Mouse (Mus musculus) v-Abl transformed pro-B cells (cell line): ENCODE results near the gene Chpf.

ENCODE experiments used
- in situ Hi-C, 2 experiments: fragments of 400-800 bp; cut with MboI; formaldehyde crosslinking; loops; one replicate each; pipeline ENCODE4 v1.15.1; 2025; ENCODE audit not compliant: unreplicated experiment in 2 of 2

Chpf gene

GRCm38 (mm10) chr1:75501905-75502304 lies 22.8 kb upstream of the Chpf start:
- in situ Hi-C loops = no loop called here

GRCm38 (mm10) chr1:75499441-75499840 lies 20.3 kb upstream of the Chpf start:
- in situ Hi-C loops = no loop called here

- in situ Hi-C loops = no loop called here
These were observed 19.8 kb upstream of the Chpf start for GRCm38 (mm10) chr1:75498897-75499296.

DNA sequence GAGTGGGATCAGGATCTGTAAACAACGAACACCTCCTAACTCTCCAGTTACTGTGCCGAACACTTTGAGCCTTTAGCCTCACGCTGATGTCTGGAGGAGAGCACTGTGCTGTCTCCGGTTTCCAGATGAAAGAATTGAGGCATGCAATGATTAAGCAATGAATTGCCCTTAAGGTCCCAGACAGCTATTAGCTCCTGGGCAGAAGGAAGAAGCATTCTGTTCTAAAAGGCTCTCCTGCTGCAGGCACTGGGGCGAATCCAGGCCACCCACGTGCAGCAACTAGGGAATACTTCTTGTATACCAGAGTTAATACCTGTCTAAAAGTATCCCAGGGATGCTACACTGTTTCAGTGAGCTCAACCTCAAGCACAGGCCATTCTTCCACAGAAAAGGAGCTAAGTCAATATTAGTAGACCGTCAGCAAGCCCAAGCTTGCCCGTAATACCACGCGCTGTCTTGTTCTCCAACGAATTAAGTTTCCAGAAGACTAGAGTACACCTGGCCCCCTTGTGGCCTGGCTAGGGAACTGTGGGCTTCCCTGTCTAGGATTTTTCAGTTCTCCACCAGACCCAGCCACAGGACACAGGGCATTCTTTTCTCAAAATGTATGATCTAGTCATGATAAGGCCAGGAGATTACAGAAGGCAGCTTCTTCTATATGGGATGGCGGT lies 15.9 kb upstream of the Chpf start:
- in situ Hi-C loops = no loop called here

- in situ Hi-C loops = no loop called here
These were observed 13.6 kb upstream of the Chpf start for GRCm38 (mm10) chr1:75492579-75493170.

DNA sequence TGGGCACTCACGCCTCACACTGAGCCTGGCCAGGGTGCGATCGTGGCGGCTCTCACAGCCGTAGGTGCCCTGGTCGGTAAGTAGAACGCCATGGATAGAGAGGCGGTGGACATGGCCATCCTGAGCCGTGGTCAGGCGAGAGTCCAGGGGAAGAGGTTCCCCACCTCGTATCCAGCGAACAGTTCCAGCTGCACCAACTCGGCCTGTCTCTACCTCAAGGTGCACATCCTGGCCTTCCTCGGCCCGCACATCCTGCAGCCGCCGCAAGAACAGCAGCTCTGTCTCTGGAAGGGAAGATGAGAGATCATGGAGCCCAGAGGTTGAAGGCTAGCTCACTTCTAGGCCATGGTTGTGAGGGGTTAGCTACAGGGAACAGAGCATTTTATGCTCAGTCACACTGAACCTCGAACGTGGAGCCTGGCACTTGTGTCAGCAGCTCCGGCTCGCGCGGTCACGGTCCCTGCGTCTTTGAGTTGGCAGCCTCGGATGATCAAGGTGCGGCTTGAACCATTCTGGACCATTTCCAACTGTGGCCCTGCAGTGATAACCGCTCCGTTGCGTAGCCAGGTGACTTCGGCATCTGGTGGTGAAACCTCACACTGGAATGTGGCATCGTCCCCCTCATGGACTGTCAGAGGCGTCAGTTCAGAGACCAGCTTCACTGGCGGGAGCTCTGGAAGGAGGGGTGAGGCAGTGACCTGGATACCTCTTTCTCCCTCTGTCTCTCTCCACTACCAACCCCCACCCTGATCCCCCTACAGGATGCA lies 11.9 kb upstream of the Chpf start:
- in situ Hi-C loops = no loop called here

GRCm38 (mm10) chr1:75487405-75488161 lies 8.5 kb upstream of the Chpf start:
- in situ Hi-C loops = no loop called here

DNA sequence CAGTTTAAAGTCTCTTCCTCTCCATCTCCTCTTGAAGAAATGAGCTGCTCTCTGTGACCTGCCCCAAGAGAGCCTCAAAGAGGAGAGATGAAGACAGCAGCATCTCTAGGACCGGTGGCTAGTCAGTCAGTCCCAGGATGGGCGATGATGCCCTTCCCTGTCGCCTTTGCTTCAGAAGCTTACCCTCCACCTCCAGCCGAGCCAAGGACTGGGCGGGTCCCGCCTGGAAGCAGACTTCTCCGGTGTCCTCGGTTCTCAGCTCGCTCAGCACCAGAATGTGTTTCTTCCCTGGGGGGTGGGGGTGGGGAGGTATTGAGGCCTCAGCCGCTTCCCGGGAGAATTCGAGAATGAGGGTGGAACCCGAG lies 7.9 kb upstream of the Chpf start:
- in situ Hi-C loops = no loop called here

- in situ Hi-C loops = no loop called here
These were observed 7.5 kb upstream of the Chpf start for GRCm38 (mm10) chr1:75486561-75486960.

DNA sequence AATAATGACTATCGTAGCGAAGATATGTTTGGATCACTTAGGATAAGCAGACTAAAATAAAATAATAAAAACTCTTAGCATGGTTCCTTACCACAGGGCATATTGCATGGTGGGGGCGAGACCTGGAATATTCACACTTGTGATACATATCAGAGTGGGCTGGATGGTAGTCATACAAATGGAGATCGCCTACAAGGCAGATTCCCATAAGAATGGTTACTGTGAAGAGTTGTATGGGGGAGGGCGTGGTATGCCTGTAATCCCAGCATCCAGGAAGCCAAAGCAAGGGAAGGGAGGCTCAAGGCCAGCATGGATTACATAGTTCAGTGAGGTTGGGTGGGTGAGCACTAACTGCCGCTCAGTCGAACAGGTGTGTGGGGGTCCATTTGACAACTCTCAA lies 1.6 kb upstream of the Chpf start:
- in situ Hi-C loops = loop anchor here in 1 of 2 experiments (5.0 kb wide), 1 partner anchor 37 kb away; no protein-coding TSS in a partner anchor

GRCm38 (mm10) chr1:75480036-75480435 lies 929 bp upstream of the Chpf start:
- in situ Hi-C loops = loop anchor here in 1 of 2 experiments (5.0 kb wide), 1 partner anchor 37 kb away; no protein-coding TSS in a partner anchor

GRCm38 (mm10) chr1:75479635-75479989 lies 505 bp upstream of the Chpf start:
- in situ Hi-C loops = loop anchor here (5.0 kb wide), 4 partner anchors 43 to 118 kb away; partner anchors contain the start of gene Stk11ip (in 1 of the 2)

GRCm38 (mm10) chr1:75478497-75478896 lies 610 bp downstream of the Chpf start:
- in situ Hi-C loops = loop anchor here (5.0 kb wide), 4 partner anchors 44 to 119 kb away; partner anchors contain the start of gene Stk11ip (in 1 of the 2)

DNA sequence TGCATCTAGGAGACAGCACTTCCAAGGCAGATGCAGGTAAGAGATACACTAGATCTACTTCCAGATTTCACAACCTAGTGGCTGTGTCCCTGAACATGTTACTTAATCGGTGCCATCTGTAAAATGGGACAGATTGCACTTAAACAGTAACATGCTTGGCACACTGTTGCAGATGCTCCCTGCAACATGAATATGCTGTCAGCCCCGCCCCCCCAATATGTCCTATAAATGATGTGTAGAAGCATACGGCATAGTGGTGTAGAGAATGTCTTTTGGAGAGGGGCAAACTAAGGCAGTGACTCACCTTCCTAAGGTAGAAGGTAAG lies 1.2 kb downstream of the Chpf start:
- in situ Hi-C loops = loop anchor here (5.0 kb wide), 4 partner anchors 44 to 119 kb away; partner anchors contain the start of gene Stk11ip (in 1 of the 2)

- in situ Hi-C loops = loop anchor here (5.0 kb wide), 4 partner anchors 45 to 120 kb away; partner anchors contain the start of gene Stk11ip (in 1 of the 2)
These were observed 1.7 kb downstream of the Chpf start for GRCm38 (mm10) chr1:75477264-75477965.

DNA sequence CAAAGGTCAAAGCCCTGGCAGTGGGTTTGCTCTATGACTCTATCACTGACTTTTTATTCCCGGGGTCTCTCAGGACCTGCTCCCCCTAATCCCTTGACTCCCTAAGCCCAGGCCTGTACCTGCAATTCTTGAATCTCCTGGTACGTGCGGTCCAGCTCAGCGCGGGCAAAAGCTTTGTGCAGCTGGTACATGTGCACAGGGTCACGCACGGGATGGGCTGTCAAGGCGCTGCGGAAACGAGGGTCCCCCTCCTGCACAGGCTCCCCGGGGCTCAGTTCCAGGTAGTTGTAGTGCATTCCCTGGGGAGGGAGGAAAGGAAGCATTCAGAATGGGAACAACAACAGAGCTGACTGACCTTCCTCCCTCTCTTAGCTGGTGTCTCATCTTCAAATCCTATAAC lies 2.7 kb downstream of the Chpf start:
- in situ Hi-C loops = loop anchor here (5.0 kb wide), 4 partner anchors 46 to 121 kb away; partner anchors contain the start of gene Stk11ip (in 1 of the 2)

- in situ Hi-C loops = loop anchor here (5.0 to 10.0 kb wide), 2 partner anchors 127 to 215 kb away; no protein-coding TSS in a partner anchor
These were observed 9.8 kb downstream of the Chpf start for GRCm38 (mm10) chr1:75469287-75469825.

GRCm38 (mm10) chr1:75467215-75467927 lies 11.7 kb downstream of the Chpf start:
- in situ Hi-C loops = loop anchor here (5.0 to 10.0 kb wide), 2 partner anchors 125 to 213 kb away; no protein-coding TSS in a partner anchor

GRCm38 (mm10) chr1:75463652-75464204 lies 15.4 kb downstream of the Chpf start:
- in situ Hi-C loops = loop anchor here (5.0 to 10.0 kb wide), 2 partner anchors 61 to 209 kb away; no protein-coding TSS in a partner anchor
